Mouse (Mus musculus): ENCODE measurements at regions not wholly inside any gene's neighbourhood (a gene's known extent, or its start where the extent isn't known, plus 50 kb on each side); places are given as distances from the start of the nearest gene placed in this dataset.

DNA sequence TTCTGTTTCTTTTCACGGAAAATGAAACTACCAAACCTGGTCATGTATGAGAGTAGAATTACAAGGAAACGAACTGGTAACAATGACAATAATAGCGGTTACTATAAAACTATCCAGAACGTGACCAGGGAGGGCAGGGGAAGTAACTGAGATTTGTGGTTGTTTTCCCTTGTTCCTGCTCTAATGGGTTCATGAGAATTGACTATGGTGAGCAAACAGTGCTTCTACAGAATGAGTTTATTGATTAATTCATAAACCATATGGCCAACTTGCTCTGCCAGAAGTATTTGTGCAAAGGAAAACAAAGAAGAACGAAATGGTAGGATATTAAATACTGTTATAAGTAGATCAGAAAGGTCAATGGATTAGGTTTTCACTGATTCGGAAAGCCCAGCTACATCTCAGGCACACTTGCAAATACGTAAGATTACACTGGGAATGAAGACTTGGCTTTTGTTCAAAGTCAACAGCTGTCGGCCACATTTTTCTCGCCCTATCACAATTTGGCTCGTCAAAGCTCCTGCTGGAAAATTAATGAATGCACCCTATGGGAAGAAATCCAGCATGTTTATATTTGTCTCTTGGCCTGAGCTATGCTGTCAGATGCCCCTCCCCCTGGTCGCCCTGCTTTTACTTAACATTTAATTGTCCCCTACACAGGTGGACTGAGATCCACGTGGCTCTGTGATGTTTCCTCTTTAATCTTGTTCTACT is 73.6 kb upstream of the Tent5a start:
- TF ChIP-seq POLR2A (IDR thresholded peaks at IDR 0.05; ENCODE audit: low read depth, low read length), result no peak
- TF ChIP-seq CTCF (IDR thresholded peaks at IDR 0.05; ENCODE audit: borderline replicate concordance, insufficient read depth, low read length), result no peak

Measured in embryonic fibroblast, embryonic 13.5 days (primary cell).